Mouse (Mus musculus) neural tube, embryonic 10.5 days (tissue): ENCODE results near the gene Gm20772.
"Not testable (repeated sequence)": the region's sequence is repeated elsewhere in the genome, so short reads cannot be mapped to it uniquely, and the experiment has no call there.

Experiments
- DNase-seq: peaks from one replicate; pipeline ENCODE4 v3.0.0-alpha.2; 2017; ENCODE audit warnings: low spot score; ENCODE audit errors: extremely low spot score

Gene Gm20772

GRCm38 (mm10) chrY:17874441-17874840 lies at the start of gene Gm20772, which contains the start of gene Gm20831:
Gene Gm20772 (plus strand): TSS chrY:17874741.
Gene Gm20831 (plus strand): TSS chrY:17874741.
- not testable (repeated sequence) for DNase-seq

GRCm38 (mm10) chrY:17846166-17846565 lies 28.4 kb upstream of the Gm20772 start, which contains the start of gene Gm21904:
Gene Gm21904 (minus strand): TSS chrY:17846266.
- DNase-seq, result not testable (repeated sequence)
